Mouse (Mus musculus): ENCODE data around the gene Rnf150. TPM values are rescaled to one million over a fixed set of nuclear protein-coding genes. Genes with fewer than 3 reads are reported as not detected.

The Rnf150 gene
- polyA plus RNA-seq, 1 experiment from 2014 or later = 1.6 TPM

GRCm38 (mm10) chr8:82897628-82898458, 34.7 kb downstream of the Rnf150 start:
- H3K27me3 ChIP-seq (ENCODE audit: control insufficient read depth, insufficient read depth, low read length) = no peaks in the 10 kb centered on the region
- H3K4me1 ChIP-seq (ENCODE audit: control insufficient read depth, insufficient read depth, low read length) = 0 out of 2 replicates have a peak, but pooled peaks cover 3% of the 10 kb centered on the region
- H3K4me2 ChIP-seq (ENCODE audit: low read depth, severe bottlenecking) = no peak overlapping the region
- no peak overlapping the region for H3K4me3 ChIP-seq (ENCODE audit: low read depth, low read length)
- ATAC-seq (ENCODE audit: insufficient number of reproducible peaks, low FRiP score, low TSS enrichment, low read depth) (no peak), DNase-seq (ENCODE audit: low spot score) (no peak)
- H3K9me3 ChIP-seq (ENCODE audit: control insufficient read depth, low read length) = no peaks in the 10 kb centered on the region
- no peak overlapping the region for H3K9ac ChIP-seq (ENCODE audit: low read length)
- WGBS = 98% methylated on average over 3 of the region's 3 CpGs
- H3K27ac ChIP-seq (replicated peaks; ENCODE audit: low read depth, low read length) = no peak overlapping the region
- no peaks in the 10 kb centered on the region for H3K36me3 ChIP-seq (ENCODE audit: control insufficient read depth, insufficient read depth, low read length)

GRCm38 (mm10) chr8:82898459-82898841, 35.3 kb downstream of the Rnf150 start:
- WGBS = 92% methylated on average over 8 of the region's 8 CpGs
- DNase-seq (ENCODE audit: low spot score) = no peak
- no peak overlapping the region for H3K27ac ChIP-seq (replicated peaks; ENCODE audit: low read depth, low read length)
- no peaks in the 10 kb centered on the region for H3K9me3 ChIP-seq (ENCODE audit: control insufficient read depth, low read length)
- H3K4me3 ChIP-seq (ENCODE audit: low read depth, low read length) = no peak overlapping the region
- H3K4me2 ChIP-seq (ENCODE audit: low read depth, severe bottlenecking) = no peak overlapping the region
- 0 out of 2 replicates have a peak, but pooled peaks cover 3% of the 10 kb centered on the region for H3K4me1 ChIP-seq (ENCODE audit: control insufficient read depth, insufficient read depth, low read length)
- H3K27me3 ChIP-seq (ENCODE audit: control insufficient read depth, insufficient read depth, low read length) = no peaks in the 10 kb centered on the region
- H3K36me3 ChIP-seq (ENCODE audit: control insufficient read depth, insufficient read depth, low read length) = no peaks in the 10 kb centered on the region
- no peak overlapping the region for H3K9ac ChIP-seq (ENCODE audit: low read length)
- no peak for ATAC-seq (ENCODE audit: insufficient number of reproducible peaks, low FRiP score, low TSS enrichment, low read depth)

- ATAC-seq (ENCODE audit: insufficient number of reproducible peaks, low FRiP score, low TSS enrichment, low read depth) (no peak), DNase-seq (ENCODE audit: low spot score) (no peak)
- H3K27me3 ChIP-seq (ENCODE audit: control insufficient read depth, insufficient read depth, low read length) = no peaks in the 10 kb centered on the region
- no peak overlapping the region for H3K4me3 ChIP-seq (ENCODE audit: low read depth, low read length)
- no peak overlapping the region for H3K9ac ChIP-seq (ENCODE audit: low read length)
- no peak overlapping the region for H3K27ac ChIP-seq (replicated peaks; ENCODE audit: low read depth, low read length)
- no peaks in the 10 kb centered on the region for H3K4me1 ChIP-seq (ENCODE audit: control insufficient read depth, insufficient read depth, low read length)
- no peaks in the 10 kb centered on the region for H3K36me3 ChIP-seq (ENCODE audit: control insufficient read depth, insufficient read depth, low read length)
- H3K9me3 ChIP-seq (ENCODE audit: control insufficient read depth, low read length) = no peaks in the 10 kb centered on the region
- H3K4me2 ChIP-seq (ENCODE audit: low read depth, severe bottlenecking) = no peak overlapping the region
- 84% methylated on average over 4 of the region's 4 CpGs for WGBS
These were observed 37.8 kb downstream of the Rnf150 start for GRCm38 (mm10) chr8:82900958-82901357.

GRCm38 (mm10) chr8:82901549-82902138, 38.5 kb downstream of the Rnf150 start:
- 52% methylated on average over 12 of the region's 12 CpGs for WGBS

GRCm38 (mm10) chr8:82903497-82903896, 40.3 kb downstream of the Rnf150 start:
- H3K4me1 ChIP-seq (ENCODE audit: control insufficient read depth, insufficient read depth, low read length) = no peaks in the 10 kb centered on the region
- H3K27me3 ChIP-seq (ENCODE audit: control insufficient read depth, insufficient read depth, low read length) = no peaks in the 10 kb centered on the region
- H3K4me3 ChIP-seq (ENCODE audit: low read depth, low read length) = no peak overlapping the region
- H3K27ac ChIP-seq (replicated peaks; ENCODE audit: low read depth, low read length) = no peak overlapping the region
- no peak overlapping the region for H3K9ac ChIP-seq (ENCODE audit: low read length)
- DNase-seq (ENCODE audit: low spot score) = no peak
- H3K9me3 ChIP-seq (ENCODE audit: control insufficient read depth, low read length) = no peaks in the 10 kb centered on the region
- 67% methylated on average over 3 of the region's 3 CpGs for WGBS
- ATAC-seq (ENCODE audit: insufficient number of reproducible peaks, low FRiP score, low TSS enrichment, low read depth) = no peak
- H3K36me3 ChIP-seq (ENCODE audit: control insufficient read depth, insufficient read depth, low read length) = no peaks in the 10 kb centered on the region
- H3K4me2 ChIP-seq (ENCODE audit: low read depth, severe bottlenecking) = no peak overlapping the region

More at GRCm38 (mm10) chr8:82901549-82902138, 38.5 kb downstream of the Rnf150 start:
- no peak overlapping the region for H3K4me3 ChIP-seq (ENCODE audit: low read depth, low read length)
- no peak overlapping the region for H3K27ac ChIP-seq (replicated peaks; ENCODE audit: low read depth, low read length)
- no peaks in the 10 kb centered on the region for H3K36me3 ChIP-seq (ENCODE audit: control insufficient read depth, insufficient read depth, low read length)
- no peaks in the 10 kb centered on the region for H3K4me1 ChIP-seq (ENCODE audit: control insufficient read depth, insufficient read depth, low read length)
- no peak for ATAC-seq (ENCODE audit: insufficient number of reproducible peaks, low FRiP score, low TSS enrichment, low read depth)
- no peak overlapping the region for H3K9ac ChIP-seq (ENCODE audit: low read length)
- no peak overlapping the region for H3K4me2 ChIP-seq (ENCODE audit: low read depth, severe bottlenecking)
- H3K9me3 ChIP-seq (ENCODE audit: control insufficient read depth, low read length) = no peaks in the 10 kb centered on the region
- no peaks in the 10 kb centered on the region for H3K27me3 ChIP-seq (ENCODE audit: control insufficient read depth, insufficient read depth, low read length)
- no peak for DNase-seq (ENCODE audit: low spot score)

- H3K27me3 ChIP-seq (ENCODE audit: control insufficient read depth, insufficient read depth, low read length) = no peaks in the 10 kb centered on the region
- WGBS = 90% methylated on average over 3 of the region's 3 CpGs
- H3K36me3 ChIP-seq (ENCODE audit: control insufficient read depth, insufficient read depth, low read length) = no peaks in the 10 kb centered on the region
- H3K27ac ChIP-seq (replicated peaks; ENCODE audit: low read depth, low read length) = no peak overlapping the region
- DNase-seq (ENCODE audit: low spot score) = no peak
- no peaks in the 10 kb centered on the region for H3K9me3 ChIP-seq (ENCODE audit: control insufficient read depth, low read length)
- no peak for ATAC-seq (ENCODE audit: insufficient number of reproducible peaks, low FRiP score, low TSS enrichment, low read depth)
- no peaks in the 10 kb centered on the region for H3K4me1 ChIP-seq (ENCODE audit: control insufficient read depth, insufficient read depth, low read length)
- H3K4me2 ChIP-seq (ENCODE audit: low read depth, severe bottlenecking) = no peak overlapping the region
- no peak overlapping the region for H3K4me3 ChIP-seq (ENCODE audit: low read depth, low read length)
- no peak overlapping the region for H3K9ac ChIP-seq (ENCODE audit: low read length)
These were observed 44.1 kb downstream of the Rnf150 start for GRCm38 (mm10) chr8:82907271-82907670.

GRCm38 (mm10) chr8:82911436-82911835, 48.3 kb downstream of the Rnf150 start:
- H3K4me3 ChIP-seq (ENCODE audit: low read depth, low read length) = no peak overlapping the region
- no peaks in the 10 kb centered on the region for H3K36me3 ChIP-seq (ENCODE audit: control insufficient read depth, insufficient read depth, low read length)
- H3K4me2 ChIP-seq (ENCODE audit: low read depth, severe bottlenecking) = no peak overlapping the region
- H3K9ac ChIP-seq (ENCODE audit: low read length) = no peak overlapping the region
- no peaks in the 10 kb centered on the region for H3K27me3 ChIP-seq (ENCODE audit: control insufficient read depth, insufficient read depth, low read length)
- ATAC-seq (ENCODE audit: insufficient number of reproducible peaks, low FRiP score, low TSS enrichment, low read depth) (no peak), DNase-seq (ENCODE audit: low spot score) (no peak)
- no peaks in the 10 kb centered on the region for H3K4me1 ChIP-seq (ENCODE audit: control insufficient read depth, insufficient read depth, low read length)
- no peaks in the 10 kb centered on the region for H3K9me3 ChIP-seq (ENCODE audit: control insufficient read depth, low read length)
- H3K27ac ChIP-seq (replicated peaks; ENCODE audit: low read depth, low read length) = no peak overlapping the region

- ATAC-seq (ENCODE audit: insufficient number of reproducible peaks, low FRiP score, low TSS enrichment, low read depth) = no peak
These were observed 49.1 kb downstream of the Rnf150 start for GRCm38 (mm10) chr8:82912282-82912681.

More at GRCm38 (mm10) chr8:82912282-82912681, 49.1 kb downstream of the Rnf150 start:
- no peak overlapping the region for H3K4me2 ChIP-seq (ENCODE audit: low read depth, severe bottlenecking)
- no peaks in the 10 kb centered on the region for H3K36me3 ChIP-seq (ENCODE audit: control insufficient read depth, insufficient read depth, low read length)
- DNase-seq (ENCODE audit: low spot score) = no peak
- no peaks in the 10 kb centered on the region for H3K9me3 ChIP-seq (ENCODE audit: control insufficient read depth, low read length)
- WGBS = 77% methylated on average over 4 of the region's 4 CpGs
- no peak overlapping the region for H3K4me3 ChIP-seq (ENCODE audit: low read depth, low read length)
- H3K27ac ChIP-seq (replicated peaks; ENCODE audit: low read depth, low read length) = no peak overlapping the region
- no peaks in the 10 kb centered on the region for H3K4me1 ChIP-seq (ENCODE audit: control insufficient read depth, insufficient read depth, low read length)
- H3K9ac ChIP-seq (ENCODE audit: low read length) = no peak overlapping the region
- no peaks in the 10 kb centered on the region for H3K27me3 ChIP-seq (ENCODE audit: control insufficient read depth, insufficient read depth, low read length)

Measured in limb, embryonic 11.5 days (tissue).